Mouse (Mus musculus) right cerebral cortex, postnatal 36 days (tissue): ENCODE results near the gene Uba52.
"Not testable (repeated sequence)": the region's sequence is repeated elsewhere in the genome, so short reads cannot be mapped to it uniquely, and the experiment has no call there.

ENCODE experiments used
- DNase-seq, 2 experiments: peaks; one replicate each; pipeline ENCODE4 v3.0.0; 2022; ENCODE audit warnings: low spot score in 2 of 2, mixed read lengths in 1 of 2

Gene Uba52

DNA sequence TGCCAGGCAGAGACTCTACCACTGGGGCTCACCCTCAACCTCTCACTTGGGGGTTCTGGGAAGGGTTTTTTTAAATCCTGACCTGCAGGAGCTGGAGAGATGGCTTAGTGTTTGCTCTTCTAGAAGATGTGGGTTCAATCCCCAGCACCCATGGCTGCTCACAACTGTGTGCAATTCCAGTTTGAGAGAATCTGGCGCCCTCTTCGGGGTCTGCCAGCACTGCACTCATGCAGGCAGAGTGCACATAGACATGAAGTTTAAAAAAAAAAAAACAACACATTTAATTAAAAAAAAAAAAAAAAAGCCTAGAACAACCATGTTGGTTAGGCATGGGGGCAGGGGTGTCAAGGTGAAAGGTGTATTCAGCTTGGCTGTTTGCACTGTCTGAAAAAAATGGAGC, 19.7 kb upstream of the Uba52 start:
- no peak for DNase-seq

- no peak for DNase-seq
Measured at GRCm38 (mm10) chr8:70529741-70530161, 19.1 kb upstream of the Uba52 start.

DNA sequence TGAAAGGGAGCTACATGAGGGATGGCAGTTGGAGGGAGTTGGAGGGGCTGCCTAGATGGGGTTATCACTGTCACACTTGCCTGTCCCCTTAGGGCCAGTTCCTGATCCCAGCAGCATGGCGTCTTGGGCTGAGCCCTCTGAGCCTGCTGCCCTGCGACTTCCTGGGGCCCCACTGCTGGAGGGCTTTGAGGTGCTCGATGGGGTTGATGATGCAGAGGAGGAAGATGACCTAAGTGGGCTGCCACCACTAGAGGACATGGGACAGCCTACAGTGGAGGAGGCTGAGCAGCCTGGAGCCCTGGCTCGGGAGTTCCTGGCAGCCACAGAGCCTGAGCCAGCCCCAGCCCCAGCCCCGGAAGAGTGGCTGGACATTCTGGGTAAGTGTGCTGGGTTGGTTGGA, 18.7 kb upstream of the Uba52 start:
- no peak for DNase-seq

- DNase-seq = no peak
Measured at GRCm38 (mm10) chr8:70528182-70528797, 17.7 kb upstream of the Uba52 start.

DNA sequence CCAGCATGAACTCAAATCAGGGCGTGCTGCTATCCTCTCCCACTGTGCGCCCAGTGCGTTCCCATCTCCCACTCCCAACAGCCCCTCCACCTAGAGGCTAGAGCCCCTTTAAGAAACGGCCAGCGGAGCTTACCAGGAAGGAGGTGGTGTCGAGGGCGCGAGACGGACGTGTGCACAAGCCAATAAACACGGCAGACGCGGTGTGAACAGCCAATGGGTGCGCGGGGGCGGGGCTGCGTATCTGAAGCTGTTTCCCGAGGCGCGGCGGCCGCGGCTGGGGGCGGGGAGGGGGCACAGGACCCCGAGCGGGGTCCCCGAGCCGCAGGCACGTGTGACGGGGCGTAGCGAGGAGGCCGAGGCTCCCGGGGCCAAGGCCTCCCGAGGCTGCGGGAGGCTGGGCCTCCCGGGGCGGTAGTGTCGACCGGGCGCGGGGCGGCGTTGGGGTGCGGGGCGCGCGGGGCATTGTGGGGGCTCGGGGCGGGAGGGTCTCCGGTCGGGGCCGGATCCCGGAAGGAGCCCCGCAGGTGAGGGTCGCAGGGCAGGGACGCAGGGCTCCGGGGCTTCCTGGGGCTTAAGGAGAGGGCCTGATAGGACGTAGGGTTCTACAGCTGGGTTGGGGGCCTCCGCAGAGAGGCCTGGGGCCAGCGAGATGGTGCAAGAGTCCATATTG, 17.0 kb upstream of the Uba52 start, which contains the start of the genes Fkbp8 and Kxd1:
TSS of gene Fkbp8 (plus strand) at position 213 of the 670 bp plus-strand sequence.
TSS of gene Kxd1 (minus strand) at position 445 of the 670 bp plus-strand sequence.
- DNase-seq = peak; percentile 98 to 99

DNA sequence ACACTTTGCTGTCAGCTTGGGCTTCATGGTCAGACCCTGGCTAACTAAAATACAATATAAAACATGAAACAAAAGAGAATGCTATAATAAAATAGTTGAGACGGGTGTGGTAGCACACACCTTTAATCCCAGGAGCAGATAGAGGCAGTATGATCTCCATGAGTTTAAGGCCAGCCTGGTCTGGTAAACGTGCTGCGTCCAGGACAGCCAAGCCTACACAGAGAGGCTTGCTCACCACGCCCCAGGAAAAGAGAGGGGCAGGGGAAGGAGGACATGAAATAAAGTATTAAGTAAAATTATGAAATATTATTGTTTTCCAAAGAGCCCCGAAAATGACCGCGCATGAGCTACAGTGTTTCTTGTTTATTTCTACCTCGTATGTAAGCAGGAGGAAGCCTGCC, 16.5 kb upstream of the Uba52 start:
- DNase-seq = no peak

DNA sequence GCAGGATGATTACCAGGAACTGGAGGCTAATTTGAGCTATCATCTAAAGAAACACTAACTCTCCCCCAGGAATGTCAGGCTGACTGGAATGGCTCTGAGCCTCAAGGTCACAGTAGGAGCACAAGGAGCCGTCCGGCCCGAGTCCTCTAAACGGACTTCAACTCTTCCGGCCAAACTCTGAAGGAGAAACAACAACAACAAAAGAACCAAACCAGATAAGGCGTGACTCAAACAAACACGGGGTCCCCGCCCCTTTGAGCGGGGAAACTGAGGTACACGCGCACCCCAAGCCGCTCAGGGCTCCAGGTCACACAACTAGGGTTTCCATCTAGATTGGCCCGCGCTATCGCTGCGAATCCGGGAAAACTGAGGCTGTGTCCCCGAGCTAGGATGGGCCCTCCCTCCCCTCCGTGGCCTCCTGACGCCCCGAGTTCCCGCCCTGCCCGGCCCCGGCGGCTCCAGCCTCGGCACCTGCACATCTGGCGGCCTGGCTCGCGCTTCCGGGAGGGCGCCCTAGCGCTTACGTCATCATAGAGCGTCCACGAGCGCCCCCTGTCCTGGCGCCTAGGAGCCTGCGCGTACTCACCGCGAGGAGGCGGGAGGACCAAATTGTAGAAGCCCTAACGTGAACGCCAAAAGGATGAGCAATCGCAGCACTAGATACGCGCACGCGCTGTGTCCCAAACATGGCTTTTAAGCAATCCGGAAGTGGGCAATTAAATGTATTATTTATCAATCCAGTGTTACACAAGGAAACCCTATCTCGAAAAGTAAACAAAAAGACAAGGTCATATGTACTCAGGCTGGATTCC, 12.2 kb upstream of the Uba52 start:
- DNase-seq = peak; percentile 95

DNA sequence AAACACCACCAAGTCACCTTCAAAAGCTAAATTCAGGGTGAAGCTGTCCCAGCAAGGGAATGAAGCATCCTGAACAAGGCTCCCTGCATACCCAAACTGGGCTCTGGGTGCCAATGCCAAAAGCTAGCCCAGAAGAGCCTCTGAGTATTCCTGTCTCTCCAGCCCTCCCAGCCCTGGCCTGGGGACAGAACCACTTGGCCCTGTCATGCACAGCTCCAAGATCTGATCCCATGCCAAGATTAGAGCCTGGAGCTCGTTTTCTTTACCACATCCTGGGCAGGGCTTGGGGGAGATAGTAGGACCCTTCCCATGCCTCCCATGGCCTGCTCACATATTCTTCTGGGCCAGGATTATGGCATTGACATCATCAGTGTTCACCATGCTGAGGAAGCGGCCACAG, 9.0 kb upstream of the Uba52 start:
- no peak for DNase-seq

DNA sequence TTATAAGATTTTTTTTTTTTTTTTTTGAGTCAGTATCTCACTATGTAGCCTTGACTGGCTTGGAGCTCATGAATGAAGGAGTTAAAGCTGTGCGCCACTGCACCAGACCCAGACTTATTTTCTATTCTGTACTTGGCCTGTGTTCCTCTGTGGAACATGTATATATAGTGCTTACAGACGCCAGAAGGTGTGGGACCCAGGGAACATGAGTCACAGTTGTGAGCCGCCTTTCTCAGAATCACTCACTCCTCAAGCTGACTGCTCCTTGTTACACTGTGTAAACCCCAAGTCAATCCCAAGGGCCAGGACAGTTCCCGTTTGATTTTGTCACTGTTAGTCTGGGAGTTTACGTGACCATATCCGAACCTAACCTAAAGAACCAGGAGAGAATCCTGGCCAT, 8.4 kb upstream of the Uba52 start:
- no peak for DNase-seq

GRCm38 (mm10) chr8:70517940-70518643, 7.5 kb upstream of the Uba52 start:
- no peak for DNase-seq

DNA sequence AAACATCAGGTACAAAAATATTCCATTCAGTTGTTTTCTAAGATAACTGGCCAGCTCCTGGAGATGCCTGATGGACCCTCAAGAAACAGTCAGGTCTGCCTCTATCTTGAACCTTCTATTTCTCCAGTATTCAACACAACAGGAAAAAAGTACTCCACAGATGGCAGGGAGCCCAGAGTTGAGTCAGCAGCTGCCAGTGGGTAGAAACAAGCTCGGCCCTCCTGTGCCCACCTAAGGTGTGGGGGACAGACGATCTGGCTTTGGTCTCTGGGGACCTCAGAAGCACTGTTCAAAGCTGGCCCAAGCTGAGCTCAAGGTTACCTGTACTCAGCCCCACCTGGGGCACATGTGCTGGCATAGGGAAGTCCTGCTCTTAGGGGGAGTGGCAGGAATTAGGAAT, 2.8 kb upstream of the Uba52 start:
- DNase-seq = no peak

DNA sequence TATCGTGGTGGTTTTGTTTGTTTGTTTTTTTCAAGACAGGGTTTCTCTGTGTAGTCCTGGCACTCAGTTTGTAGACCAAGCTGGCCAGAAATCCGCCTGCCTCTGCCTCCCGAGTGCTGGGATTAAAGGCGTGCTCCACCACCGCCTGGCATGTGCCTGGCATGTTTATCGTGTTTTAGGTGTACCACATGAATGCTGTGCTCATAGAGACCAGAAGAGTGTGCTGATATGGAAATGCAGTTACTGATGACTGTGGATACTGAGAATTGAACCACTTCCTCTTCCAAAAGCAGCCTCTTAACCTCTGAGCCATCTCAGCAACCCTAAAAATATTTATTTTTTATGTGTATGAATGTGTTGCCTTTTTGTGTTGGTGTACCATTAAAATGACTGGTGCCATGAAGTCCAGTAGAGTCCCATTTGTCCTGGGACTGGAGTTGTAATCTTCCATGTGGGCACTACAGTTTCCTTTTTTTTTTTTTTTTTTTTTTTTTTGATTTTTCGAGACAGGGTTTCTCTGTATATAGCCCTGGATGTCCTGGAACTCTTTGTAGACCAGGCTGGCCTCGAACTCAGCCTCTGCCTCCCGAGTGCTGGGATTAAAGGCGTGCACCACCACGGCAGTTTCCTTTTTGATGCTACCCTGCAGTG, 1.8 kb upstream of the Uba52 start:
- DNase-seq = no peak

- DNase-seq = no peak
Measured at GRCm38 (mm10) chr8:70511770-70512169, 1.2 kb upstream of the Uba52 start.

- not testable (repeated sequence) for DNase-seq
Measured at GRCm38 (mm10) chr8:70511174-70511573, 573 bp upstream of the Uba52 start.

DNA sequence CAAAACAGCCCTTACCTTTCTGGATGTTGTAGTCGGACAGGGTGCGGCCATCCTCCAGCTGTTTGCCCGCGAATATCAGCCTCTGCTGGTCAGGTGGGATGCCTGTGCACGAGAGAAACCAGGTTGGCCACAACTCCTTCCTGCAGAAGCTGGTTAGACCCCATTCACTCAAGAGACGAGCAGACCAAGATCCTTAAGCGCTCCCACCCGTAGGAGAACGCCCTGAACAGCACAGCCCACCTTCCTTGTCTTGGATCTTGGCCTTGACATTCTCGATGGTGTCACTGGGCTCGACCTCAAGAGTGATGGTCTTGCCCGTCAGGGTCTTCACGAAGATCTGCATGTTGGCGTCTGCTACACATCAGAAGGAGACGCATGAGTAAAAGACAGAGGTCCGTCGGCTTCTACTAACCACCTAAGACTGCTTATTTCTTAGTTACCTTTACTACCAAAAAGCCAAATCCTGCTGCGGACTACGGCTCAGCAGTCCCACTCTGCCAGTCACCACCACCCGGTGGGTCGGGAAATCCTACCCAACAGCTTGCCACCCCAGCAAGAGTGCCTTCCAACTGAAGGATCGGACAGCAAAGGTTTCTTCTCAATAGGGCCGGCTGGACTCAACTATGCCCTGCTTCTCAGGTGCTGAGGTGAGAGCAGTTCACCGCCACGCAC, 1.2 kb downstream of the Uba52 start:
- DNase-seq = no peak

DNA sequence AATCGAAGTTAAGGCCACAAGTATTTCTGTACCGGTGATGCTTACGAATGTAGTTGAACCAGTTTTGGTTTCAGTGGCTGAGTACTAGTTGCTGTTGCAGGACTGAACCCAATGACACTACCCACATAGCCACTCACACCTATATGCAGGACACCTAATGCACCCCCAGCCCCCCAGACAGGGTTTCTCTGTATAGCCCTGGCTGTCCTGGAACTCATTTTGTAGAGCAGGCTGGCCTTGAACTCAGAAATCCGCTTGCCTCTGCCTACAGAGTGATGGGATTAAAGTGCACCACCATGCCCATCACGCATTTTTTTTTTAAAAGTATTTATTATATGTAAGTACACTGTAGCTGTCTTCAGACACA, 3.6 kb downstream of the Uba52 start:
- no peak for DNase-seq

DNA sequence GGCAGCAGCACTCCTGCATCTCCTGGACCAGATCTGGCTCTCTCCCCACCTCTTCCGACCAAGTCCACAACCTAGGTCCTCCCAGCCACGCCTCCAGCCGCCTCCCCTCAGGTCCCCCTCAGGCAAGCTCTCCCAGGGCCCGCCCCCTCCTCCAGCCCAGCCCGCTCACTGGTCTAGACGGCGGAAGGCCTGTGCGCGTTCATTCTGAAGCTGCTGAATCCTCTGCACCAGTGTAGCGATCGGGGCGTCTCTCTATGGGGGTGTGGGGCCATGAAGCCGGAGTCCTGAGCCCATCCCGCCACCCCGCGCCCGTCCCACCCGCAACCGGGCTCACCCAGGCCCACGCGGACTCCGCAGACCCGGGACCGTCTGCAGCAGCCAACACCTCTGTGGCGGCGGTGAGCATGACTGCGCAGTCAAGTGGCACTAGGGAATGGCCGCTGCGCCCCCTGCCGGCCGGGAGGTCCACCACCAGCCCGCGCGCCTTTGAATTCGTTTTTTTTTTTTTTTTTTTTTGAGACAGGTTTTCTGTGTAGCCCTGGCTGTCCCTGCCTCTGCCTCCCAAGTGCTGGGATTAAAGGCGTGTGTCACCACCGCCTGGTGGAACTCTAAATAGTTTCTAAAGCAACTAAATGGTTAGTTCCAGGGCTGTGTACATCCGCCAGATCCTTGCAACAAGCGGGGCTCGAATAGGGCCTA, 4.1 kb downstream of the Uba52 start, which contains the start of gene Rex1bd:
TSS of gene Rex1bd (minus strand) at position 425 of the 699 bp plus-strand sequence.
- peak; percentile 87 to 90 for DNase-seq

- no peak for DNase-seq
Measured at GRCm38 (mm10) chr8:70505698-70506327, 4.8 kb downstream of the Uba52 start.

DNA sequence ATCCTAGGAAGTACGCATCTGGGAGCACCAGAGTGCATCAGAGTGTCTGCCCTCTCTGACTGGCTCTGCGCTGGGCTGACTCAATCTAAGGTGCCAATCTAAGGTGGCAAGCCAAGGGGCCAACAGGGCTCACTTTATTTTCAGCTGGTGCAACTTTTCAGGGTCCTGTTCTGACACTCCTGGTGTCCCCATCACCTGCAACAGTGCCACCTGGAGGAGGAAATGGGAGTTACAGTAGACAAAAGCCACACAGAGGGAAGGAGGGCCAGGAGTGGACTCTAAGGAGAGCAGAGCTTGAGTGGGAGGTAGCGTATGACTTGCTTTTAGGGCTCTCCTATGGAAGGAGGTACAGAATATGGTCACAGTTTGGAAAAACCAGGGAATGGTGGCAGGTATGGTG, 5.8 kb downstream of the Uba52 start:
- DNase-seq = peak; percentile 62 to 63

DNA sequence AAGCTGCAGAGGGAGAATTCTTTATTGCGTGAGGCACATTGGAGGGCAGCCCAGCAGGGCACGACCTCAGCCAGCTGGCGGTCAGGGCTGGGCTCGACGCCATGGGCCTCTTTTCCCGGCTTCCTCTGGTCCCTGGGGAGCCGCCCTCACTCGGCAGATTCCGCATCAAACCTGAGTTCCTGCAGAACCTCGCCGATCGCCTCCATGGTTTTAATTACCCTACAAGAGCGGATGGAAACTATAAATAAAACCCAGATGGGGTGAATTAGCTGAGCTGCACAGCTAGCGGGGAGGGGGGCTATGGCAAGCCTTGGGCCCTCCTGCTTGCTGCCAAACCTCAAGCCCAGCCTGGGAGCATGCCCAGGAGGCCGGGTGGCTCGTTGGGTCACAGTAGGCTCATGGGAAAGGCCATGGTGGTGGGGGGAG, 6.3 kb downstream of the Uba52 start:
- no peak for DNase-seq
